Comparison of ENCODE assay signal across 24 mouse cellular contexts in the genomic region with DNA sequence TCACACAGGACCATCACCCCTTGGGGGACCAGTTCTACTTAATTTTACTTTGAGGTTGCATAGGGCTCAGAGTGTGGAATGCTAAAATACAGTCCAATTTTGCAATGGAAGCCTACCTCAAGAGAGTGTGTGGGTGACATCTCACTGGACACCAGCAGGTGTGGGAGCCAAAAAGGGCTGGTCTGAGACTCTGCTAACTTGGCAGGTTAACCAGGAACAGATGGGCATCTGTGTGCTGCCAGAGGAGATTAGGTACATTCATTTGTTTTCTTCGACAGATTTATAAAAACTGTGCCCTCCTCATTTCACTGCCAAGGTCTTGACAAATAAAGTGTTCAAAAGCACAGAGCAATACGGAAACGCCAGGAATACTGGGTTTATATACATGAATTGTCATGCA. TPM values are rescaled to one million over a fixed set of nuclear protein-coding genes. Genes with fewer than 3 reads are reported as not detected.
DNase-seq lines count a peak whose midpoint lies in the region; ATAC-seq and TF ChIP-seq lines count a peak whose summit lies in the region.
"Had no signal": no experiment of that assay in that cellular context is flagged by ENCODE, and none has a peak within 500 bp of the region (broad histone marks: within the 10 kb centered on the region; RNA-seq: fewer than 3 reads in every experiment).

No protein-coding gene starts in this region.

- TF ChIP-seq CTCF in hindbrain, postnatal 0 days (IDR thresholded peaks at IDR 0.05; ENCODE audit: low read depth) = no peak
- TF ChIP-seq CTCF in brain, embryonic 14.5 days (IDR thresholded peaks at IDR 0.05; ENCODE audit: borderline replicate concordance, extremely low read depth, insufficient read depth, insufficient read length) = no peak
- no peak for TF ChIP-seq CTCF in cerebellum, adult 2 months (IDR thresholded peaks at IDR 0.05; ENCODE audit: borderline replicate concordance, insufficient read depth, low read depth, low read length)

- H3K9ac ChIP-seq in hindbrain, postnatal 0 days (replicated peaks; ENCODE audit: low read length) = no peak overlapping the region
- H3K9ac ChIP-seq: stomach, embryonic 15.5 days had no signal

- no peaks in the 10 kb centered on the region for H3K4me1 ChIP-seq in hindbrain, postnatal 0 days (ENCODE audit: insufficient read depth, low read length)
- H3K4me1 ChIP-seq in hindbrain, embryonic 10.5 days (replicated peaks) = no peaks in the 10 kb centered on the region
- H3K4me1 ChIP-seq in cerebellum, adult 2 months (ENCODE audit: control insufficient read depth, insufficient read depth, low read length) = peaks cover 15% of the 10 kb centered on the region
- no peaks in the 10 kb centered on the region for H3K4me1 ChIP-seq in forebrain, embryonic 10.5 days
- H3K4me1 ChIP-seq: embryonic facial prominence, embryonic 10.5 days; heart, embryonic 10.5 days; stomach, embryonic 15.5 days had no signal

- peak; percentile 71 for ATAC-seq in hindbrain, postnatal 0 days
- ATAC-seq: CD4-positive, CD25-positive, alpha-beta regulatory T cell, adult 4 months; hindbrain, embryonic 16.5 days; intestine, embryonic 16.5 days; midbrain, embryonic 16.5 days had no signal

- 0 out of 2 replicates have a peak overlapping the region, but pooled peaks have one; percentile 36 for H3K27ac ChIP-seq in hindbrain, postnatal 0 days
- no peak overlapping the region for H3K27ac ChIP-seq in hindbrain, embryonic 10.5 days
- peak overlapping the region; percentile 24; the same call in 1 of the 2 replicates for H3K27ac ChIP-seq in cerebellum, adult 2 months (ENCODE audit: insufficient read depth, low read length)
- no peak overlapping the region for H3K27ac ChIP-seq in forebrain, embryonic 10.5 days
- H3K27ac ChIP-seq: embryonic facial prominence, embryonic 10.5 days; heart, embryonic 10.5 days; stomach, embryonic 15.5 days had no signal

- H3K4me2 ChIP-seq in hindbrain, postnatal 0 days (ENCODE audit: low read depth, low read length) = no peak overlapping the region
- H3K4me2 ChIP-seq: liver, embryonic 11.5 days; stomach, embryonic 15.5 days had no signal

- 52% methylated on average over 3 of the region's 3 CpGs for WGBS in hindbrain, postnatal 0 days
- 91% methylated on average over 3 of the region's 3 CpGs for WGBS in hindbrain, embryonic 10.5 days
- WGBS in cerebellum, adult 2 months = 12% methylated on average over 3 of the region's 3 CpGs
- WGBS in forebrain, embryonic 10.5 days = 94% methylated on average over 3 of the region's 3 CpGs

- H3K4me3 ChIP-seq in hindbrain, postnatal 0 days (ENCODE audit: low read length) = no peak overlapping the region
- no peak overlapping the region for H3K4me3 ChIP-seq in hindbrain, embryonic 10.5 days
- no peak overlapping the region for H3K4me3 ChIP-seq in cerebellum, adult 2 months (replicated peaks; ENCODE audit: insufficient read depth, low read depth, low read length)
- H3K4me3 ChIP-seq in forebrain, embryonic 10.5 days = no peak overlapping the region
- H3K4me3 ChIP-seq: embryonic facial prominence, embryonic 10.5 days; heart, embryonic 10.5 days; stomach, embryonic 15.5 days had no signal

- H3K9me3 ChIP-seq in hindbrain, postnatal 0 days (ENCODE audit: low read length) = no peaks in the 10 kb centered on the region
- 0 out of 2 replicates have a peak, but pooled peaks cover under 1% of the 10 kb centered on the region for H3K9me3 ChIP-seq in hindbrain, embryonic 10.5 days
- H3K9me3 ChIP-seq in forebrain, embryonic 10.5 days = no peaks in the 10 kb centered on the region
- H3K9me3 ChIP-seq: embryonic facial prominence, embryonic 10.5 days; heart, embryonic 10.5 days; stomach, embryonic 15.5 days had no signal

- H3K36me3 ChIP-seq in hindbrain, postnatal 0 days (ENCODE audit: insufficient read depth, low read length) = no peaks in the 10 kb centered on the region
- no peaks in the 10 kb centered on the region for H3K36me3 ChIP-seq in hindbrain, embryonic 10.5 days
- H3K36me3 ChIP-seq in forebrain, embryonic 10.5 days (replicated peaks) = no peaks in the 10 kb centered on the region
- H3K36me3 ChIP-seq: embryonic facial prominence, embryonic 10.5 days; heart, embryonic 10.5 days; stomach, embryonic 15.5 days had no signal

- no peak for TF ChIP-seq POLR2A in brain, embryonic 14.5 days (IDR thresholded peaks at IDR 0.05; ENCODE audit: borderline replicate concordance, extremely low read depth, insufficient read depth, insufficient read length, poor library complexity, severe bottlenecking)
- TF ChIP-seq POLR2A in cerebellum, adult 2 months (IDR thresholded peaks at IDR 0.05; ENCODE audit: borderline replicate concordance, insufficient read depth, low read length) = no peak

- no peaks in the 10 kb centered on the region for H3K27me3 ChIP-seq in hindbrain, postnatal 0 days (ENCODE audit: insufficient read depth, low read length)
- H3K27me3 ChIP-seq in hindbrain, embryonic 10.5 days (ENCODE audit: insufficient read depth, poor library complexity, severe bottlenecking) = no peaks in the 10 kb centered on the region
- no peaks in the 10 kb centered on the region for H3K27me3 ChIP-seq in cerebellum, adult 2 months (ENCODE audit: control insufficient read depth, insufficient read depth, low read length)
- H3K27me3 ChIP-seq in forebrain, embryonic 10.5 days (ENCODE audit: poor library complexity, severe bottlenecking) = no peaks in the 10 kb centered on the region
- H3K27me3 ChIP-seq: stomach, embryonic 15.5 days had no signal

- peak; percentile 71 for DNase-seq in hindbrain, postnatal 0 days (ENCODE audit: low spot score)
- no peak for DNase-seq in hindbrain, embryonic 10.5 days (ENCODE audit: low spot score)
- peak; percentile 30 for DNase-seq in brain, embryonic 14.5 days (ENCODE audit: low read depth)
- peak; percentile 90 to 97 for DNase-seq in cerebellum, adult 2 months
- DNase-seq in cerebellum, postnatal 25 days = peak; percentile 88 to 91
- no peak for DNase-seq in embryo, embryonic 11 days
- DNase-seq in left cerebral cortex, adult 11 months (ENCODE audit: low spot score) = no peak
- no peak for DNase-seq in forebrain, embryonic 10.5 days (ENCODE audit: extremely low spot score, low spot score)
- DNase-seq: adrenal gland, postnatal 25 days; kidney, adult 9 months; kidney, postnatal 25 days; lung, adult 18-20 months; lung, postnatal 10 days; right cerebral cortex, adult 18-20 months; right cerebral cortex, postnatal 4 days; thymus, adult 18-20 months had no signal

RNA-seq across cellular contexts. Expression of a gene that starts 32.3 kb away (rescaled TPM):
- total RNA-seq in hindbrain, postnatal 0 days (2014; rRNA removed) = 34.0 and 41.3 TPM in 2 replicates
- polyA plus RNA-seq in hindbrain, postnatal 0 days (2015; fragmentation: Nextera tagmentation; extraction: Ambion mirVana) = 21.0 and 23.6 TPM in 2 replicates
- polyA plus RNA-seq in hindbrain, embryonic 10.5 days (2016; fragmentation: Nextera tagmentation; extraction: Ambion mirVana) = 44.2 and 46.8 TPM in 2 replicates
- 33.9 and 37.2 TPM in 2 replicates for polyA plus RNA-seq in brain, embryonic 14.5 days (2012; rRNA removed)
- polyA plus RNA-seq in cerebellum, adult 2 months (2012; rRNA removed) = 63.7 and 68.3 TPM in 2 replicates
- 42.6 and 43.1 TPM in 2 replicates for polyA plus RNA-seq in forebrain, embryonic 10.5 days (2016; fragmentation: Nextera tagmentation; extraction: Ambion mirVana)

Comparison
In these comparisons a context has a peak if more than half of its experiments do, and no peak if none do; other contexts are left out.
1. DNase-seq: peak in hindbrain, postnatal 0 days (single experiment), brain, embryonic 14.5 days (single experiment), cerebellum, adult 2 months (2 of 2) and cerebellum, postnatal 25 days (2 of 2); none in hindbrain, embryonic 10.5 days (single experiment), embryo, embryonic 11 days (single experiment), left cerebral cortex, adult 11 months (single experiment) and forebrain, embryonic 10.5 days (single experiment).
2. H3K27ac ChIP-seq: peak in hindbrain, postnatal 0 days (single experiment) and cerebellum, adult 2 months (single experiment); none in hindbrain, embryonic 10.5 days (single experiment) and forebrain, embryonic 10.5 days (single experiment).